Comparison of ENCODE assay signal across 9 mouse cellular contexts in the genomic region with DNA sequence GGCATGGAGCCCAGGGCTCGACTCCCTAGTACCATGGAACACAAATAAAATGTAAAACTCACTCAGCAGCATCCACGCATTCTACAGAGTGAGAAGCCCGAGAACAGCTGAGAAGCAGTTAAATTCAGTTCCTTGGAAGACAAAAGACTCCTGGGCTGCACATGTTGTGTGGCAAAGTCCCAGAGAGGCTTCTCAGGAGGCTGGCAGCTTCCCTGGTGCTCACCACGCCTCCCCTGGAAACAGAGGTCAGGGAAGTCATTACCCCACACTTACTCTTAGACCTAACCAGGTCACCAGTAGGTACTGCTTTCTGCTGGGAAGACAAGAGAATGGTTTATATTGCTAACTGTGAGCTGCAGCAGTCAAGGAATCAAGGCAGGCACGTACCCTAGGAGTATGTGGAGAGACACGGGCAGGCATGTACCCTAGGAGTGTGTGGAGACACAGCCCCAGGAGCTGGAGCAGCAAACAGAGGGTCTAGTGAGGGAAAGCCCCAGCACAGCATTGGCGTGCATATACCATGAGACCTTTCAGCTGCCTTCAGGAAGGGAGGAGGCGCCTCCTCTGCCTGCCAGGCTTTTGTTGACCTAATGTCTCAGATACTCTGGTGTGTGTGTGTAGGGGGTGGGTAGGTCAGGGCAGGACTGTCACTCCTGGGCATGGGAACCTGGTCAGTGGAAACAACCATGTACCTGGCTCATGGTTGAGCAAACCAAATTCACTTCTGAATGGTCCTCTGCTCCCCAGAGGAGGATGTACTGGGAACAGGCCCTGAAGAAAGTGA. TPM values are rescaled to one million over a fixed set of nuclear protein-coding genes. Genes with fewer than 3 reads are reported as not detected.
A peak's percentile ranks its signal among the peaks of the same experiment; 100 is the strongest.
DNase-seq lines count a peak whose midpoint lies in the region; ATAC-seq and TF ChIP-seq lines count a peak whose summit lies in the region.
"Had no signal": no experiment of that assay in that cellular context is flagged by ENCODE, and none has a peak within 500 bp of the region (broad histone marks: within the 10 kb centered on the region; RNA-seq: fewer than 3 reads in every experiment).

No protein-coding gene starts in this region.

- no peaks in the 10 kb centered on the region for H3K27me3 ChIP-seq in cerebellum, adult 2 months (ENCODE audit: control insufficient read depth, insufficient read depth, low read length)
- no peaks in the 10 kb centered on the region for H3K27me3 ChIP-seq in neural tube, embryonic 11.5 days (ENCODE audit: control insufficient read depth, insufficient read depth, low read length)
- H3K27me3 ChIP-seq in liver, embryonic 14.5 days (ENCODE audit: control insufficient read depth, insufficient read depth, low read length): no peaks in the 10 kb centered on the region

- H3K36me3 ChIP-seq in neural tube, embryonic 11.5 days (ENCODE audit: control insufficient read depth, insufficient read depth, low read length): 0 out of 2 replicates have a peak, but pooled peaks cover 2% of the 10 kb centered on the region
- peaks cover 48% of the 10 kb centered on the region for H3K36me3 ChIP-seq in liver, embryonic 14.5 days (replicated peaks; ENCODE audit: control insufficient read depth, insufficient read depth, low read depth)

- no peak for ATAC-seq in cerebellum, adult (ENCODE audit: insufficient number of reproducible peaks, low FRiP score, low TSS enrichment)
- no peak for ATAC-seq in neural tube, embryonic 11.5 days (ENCODE audit: insufficient read depth, low FRiP score, low TSS enrichment)
- ATAC-seq in liver, embryonic 14.5 days (ENCODE audit: insufficient read depth): no peak

- no peaks in the 10 kb centered on the region for H3K9me3 ChIP-seq in neural tube, embryonic 11.5 days (ENCODE audit: control insufficient read depth, low read length)
- no peaks in the 10 kb centered on the region for H3K9me3 ChIP-seq in liver, embryonic 14.5 days (ENCODE audit: control insufficient read depth, low read length)

- H3K4me1 ChIP-seq in cerebellum, adult 2 months (ENCODE audit: control insufficient read depth, insufficient read depth, low read length): peaks cover 49% of the 10 kb centered on the region
- H3K4me1 ChIP-seq in neural tube, embryonic 11.5 days (ENCODE audit: control insufficient read depth, insufficient read depth, low read length): peaks cover 12% of the 10 kb centered on the region
- H3K4me1 ChIP-seq in liver, embryonic 14.5 days (replicated peaks; ENCODE audit: control insufficient read depth in 2 of 2, insufficient read depth in 2 of 2, low read length in 1 of 2): peaks cover 69 to 77% of the 10 kb centered on the region in 2 experiments

- peak overlapping the region; percentile 15; the same call in 1 of the 2 replicates for H3K27ac ChIP-seq in cerebellum, adult 2 months (ENCODE audit: insufficient read depth, low read length)
- H3K27ac ChIP-seq in neural tube, embryonic 11.5 days (ENCODE audit: low read depth, low read length): 0 out of 2 replicates have a peak overlapping the region, but pooled peaks have one; percentile 34
- peak overlapping the region; percentile 88 for H3K27ac ChIP-seq in liver, embryonic 14.5 days

- 45% methylated on average over 8 of the region's 8 CpGs for WGBS in cerebellum, adult 2 months
- 67% methylated on average over 8 of the region's 8 CpGs for WGBS in neural tube, embryonic 11.5 days
- WGBS in liver, embryonic 14.5 days (ENCODE audit: insufficient replicate concordance): 67% methylated on average over 8 of the region's 8 CpGs

- H3K9ac ChIP-seq in neural tube, embryonic 11.5 days (ENCODE audit: low read length): no peak overlapping the region; the same call in 1 of the 2 replicates
- no peak overlapping the region; the same call in 1 of the 2 replicates for H3K9ac ChIP-seq in liver, embryonic 14.5 days (replicated peaks)

- no peak for TF ChIP-seq EP300 in liver, embryonic 14.5 days (IDR thresholded peaks at IDR 0.05; ENCODE audit: low read depth)

- TF ChIP-seq CTCF in cerebellum, adult 2 months (IDR thresholded peaks at IDR 0.05; ENCODE audit: borderline replicate concordance, insufficient read depth, low read depth, low read length): no peak
- no peak for TF ChIP-seq CTCF in liver, embryonic 14.5 days (IDR thresholded peaks at IDR 0.05; ENCODE audit: low read depth)

- H3K4me2 ChIP-seq in neural tube, embryonic 11.5 days (ENCODE audit: low read depth): no peak overlapping the region
- peak overlapping the region; percentile 18; the same call in 1 of the 2 replicates for H3K4me2 ChIP-seq in liver, embryonic 14.5 days (ENCODE audit: low read depth)

- H3K4me3 ChIP-seq in cerebellum, adult 2 months (replicated peaks; ENCODE audit: insufficient read depth, low read depth, low read length): no peak overlapping the region
- H3K4me3 ChIP-seq in neural tube, embryonic 11.5 days (ENCODE audit: low read depth, low read length): no peak overlapping the region
- no peak overlapping the region for H3K4me3 ChIP-seq in liver, embryonic 14.5 days (ENCODE audit: insufficient read depth in 1 of 2, low read depth in 2 of 2, low read length in 2 of 2)

- TF ChIP-seq POLR2A in cerebellum, adult 2 months (IDR thresholded peaks at IDR 0.05; ENCODE audit: borderline replicate concordance, insufficient read depth, low read length): no peak

- no peak for DNase-seq in cerebellum, adult 2 months
- DNase-seq in neural tube, embryonic 11.5 days (ENCODE audit: low spot score): no peak
- no peak for DNase-seq in neural tube, embryonic 10.5 days (ENCODE audit: extremely low spot score, low spot score)
- DNase-seq in liver, embryonic 14.5 days (ENCODE audit: low read depth in 3 of 3, low spot score in 3 of 3): no peak
- DNase-seq in frontal cortex, postnatal 14 days (ENCODE audit: low spot score in 2 of 2): no peak
- DNase-seq in B cell, adult 2 months: no peak
- DNase-seq in urinary bladder, adult 2 months (ENCODE audit: low spot score): no peak
- DNase-seq: thymus, postnatal 36 days had no signal

RNA-seq across cellular contexts. Expression of gene Tmcc2, which starts 19.6 kb away (rescaled TPM):
- 150 and 157 TPM in 2 replicates for polyA plus RNA-seq in cerebellum, adult 2 months (2012; rRNA removed)
- 14.5 and 15.9 TPM in 2 replicates for polyA plus RNA-seq in neural tube, embryonic 11.5 days (2014; fragmentation: Nextera tagmentation; extraction: Ambion mirVana)
- polyA plus RNA-seq in liver, embryonic 14.5 days (2012; rRNA removed): 327 and 335 TPM in 2 replicates
- polyA plus RNA-seq in liver, embryonic 14.5 days (2014; fragmentation: Nextera tagmentation; extraction: Ambion mirVana): 285 and 306 TPM in 2 replicates
- 7.9 and 9.8 TPM in 2 replicates for polyA plus RNA-seq in urinary bladder, adult 2 months (2012; rRNA removed)

RNA-seq across cellular contexts. Expression of gene Dstyk, which starts 45.9 kb away (rescaled TPM):
- 32.6 and 36.5 TPM in 2 replicates for polyA plus RNA-seq in cerebellum, adult 2 months (2012; rRNA removed)
- 11.7 and 12.0 TPM in 2 replicates for polyA plus RNA-seq in neural tube, embryonic 11.5 days (2014; fragmentation: Nextera tagmentation; extraction: Ambion mirVana)
- polyA plus RNA-seq in liver, embryonic 14.5 days (2012; rRNA removed): 3.3 and 4.0 TPM in 2 replicates
- polyA plus RNA-seq in liver, embryonic 14.5 days (2014; fragmentation: Nextera tagmentation; extraction: Ambion mirVana): 3.6 TPM in 2 replicates
- polyA plus RNA-seq in urinary bladder, adult 2 months (2012; rRNA removed): 20.2 and 20.8 TPM in 2 replicates

RNA-seq across cellular contexts. Expression of gene Nuak2, which starts 55.6 kb away (rescaled TPM):
- 2.9 and 3.3 TPM in 2 replicates for polyA plus RNA-seq in cerebellum, adult 2 months (2012; rRNA removed)
- polyA plus RNA-seq in neural tube, embryonic 11.5 days (2014; fragmentation: Nextera tagmentation; extraction: Ambion mirVana): 24.4 and 25.4 TPM in 2 replicates
- 1.0 and 1.2 TPM in 2 replicates for polyA plus RNA-seq in liver, embryonic 14.5 days (2012; rRNA removed)
- 2.0 and 2.1 TPM in 2 replicates for polyA plus RNA-seq in liver, embryonic 14.5 days (2014; fragmentation: Nextera tagmentation; extraction: Ambion mirVana)
- 3.4 TPM in 2 replicates for polyA plus RNA-seq in urinary bladder, adult 2 months (2012; rRNA removed)

Comparison
In these comparisons a context has a peak if more than half of its experiments do, and no peak if none do; other contexts are left out.
1. H3K27ac ChIP-seq: peak in every context shown above with its lines; median percentile 88 in liver, embryonic 14.5 days; 34 in neural tube, embryonic 11.5 days; 15 in cerebellum, adult 2 months.